14 mouse cellular contexts compared by ENCODE assay signal in genomic region chr1:126594796-126595195, GRCm38 (mm10).
"Had no signal": no experiment of that assay in that cellular context is flagged by ENCODE, and none has a peak within 500 bp of the region (broad histone marks: within the 10 kb centered on the region; RNA-seq: fewer than 3 reads in every experiment).

No protein-coding gene starts in this region.

- H3K4me2 ChIP-seq: limb, embryonic 15.5 days; midbrain, embryonic 11.5 days; midbrain, embryonic 15.5 days; neural tube, embryonic 12.5 days had no signal

- H3K36me3 ChIP-seq: limb, embryonic 15.5 days; midbrain, embryonic 15.5 days; neural tube, embryonic 12.5 days had no signal

- DNase-seq: kidney, adult 2 months; layer of hippocampus, adult 9-11 months; layer of hippocampus, postnatal 36 days; thymus, postnatal 4 days had no signal

- ATAC-seq: intestine, embryonic 16.5 days; midbrain, embryonic 15.5 days had no signal

- H3K4me1 ChIP-seq: megakaryocyte, embryonic 14.5 days had no signal

- H3K9me3 ChIP-seq: limb, embryonic 15.5 days; midbrain, embryonic 15.5 days; neural tube, embryonic 12.5 days had no signal

- H3K27me3 ChIP-seq: limb, embryonic 15.5 days; megakaryocyte, embryonic 14.5 days; midbrain, embryonic 15.5 days; neural tube, embryonic 12.5 days had no signal

- H3K4me3 ChIP-seq: limb, embryonic 15.5 days; megakaryocyte, embryonic 14.5 days; midbrain, embryonic 15.5 days; neural tube, embryonic 12.5 days had no signal

- H3K27ac ChIP-seq: kidney, postnatal 0 days; limb, embryonic 15.5 days; liver, embryonic 14.5 days; macrophage; midbrain, embryonic 15.5 days; neural tube, embryonic 12.5 days; stomach, postnatal 0 days had no signal

- H3K9ac ChIP-seq: limb, embryonic 15.5 days; liver, embryonic 14.5 days; midbrain, embryonic 15.5 days; neural tube, embryonic 12.5 days had no signal
